Mouse (Mus musculus) cerebellum, adult 2 months (tissue): Measurements from ENCODE around the gene Gas6.

Source experiments
- CTCF ChIP-seq: fragments of 200-500 bp; IDR thresholded peaks from 2 replicates; pipeline ENCODE4 v1.5.1; 2011; ENCODE audit warnings: low read depth, mild to moderate bottlenecking, control low read depth, low read length, moderate library complexity, borderline replicate concordance; ENCODE audit not compliant: insufficient read depth
- POLR2A ChIP-seq: fragments of 200-500 bp; IDR thresholded peaks from 2 replicates; pipeline ENCODE4 v1.6.1; 2011; ENCODE audit warnings: low read length, control low read depth, borderline replicate concordance; ENCODE audit not compliant: insufficient read depth

- TF ChIP-seq POLR2A (no peak), CTCF (no peak)
Observed at GRCm38 (mm10) chr8:13482101-13482801, 12.0 kb downstream of the Gas6 start.
